Mouse (Mus musculus): ENCODE measurements at regions not wholly inside any gene's neighbourhood (a gene's known extent, or its start where the extent isn't known, plus 50 kb on each side); places are given as distances from the start of the nearest gene placed in this dataset.

DNA sequence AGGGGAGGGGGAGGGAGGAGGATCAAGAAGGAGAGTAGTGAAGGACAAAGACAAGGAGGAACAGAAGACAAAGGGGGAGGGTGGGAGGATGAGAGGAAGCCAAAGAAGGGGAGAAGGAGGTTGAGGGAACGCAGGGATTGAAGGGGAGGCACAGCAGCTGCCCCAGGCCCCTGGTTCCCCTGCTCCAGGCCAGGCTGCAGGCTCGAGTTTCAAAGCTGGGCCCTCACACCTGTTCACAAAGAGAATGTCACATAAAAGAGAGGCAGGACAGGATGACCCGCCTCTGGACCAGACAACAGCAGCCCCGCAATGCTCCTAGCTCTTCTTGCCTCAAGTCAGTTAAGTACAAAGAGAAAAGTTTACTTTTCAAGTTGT is 128.3 kb downstream of the Dll1 start:
- TF ChIP-seq ZNF384 (IDR thresholded peaks at IDR 0.05; ENCODE audit: low read depth, low read length) (no peak), ZC3H11A (IDR thresholded peaks at IDR 0.05; ENCODE audit: borderline replicate concordance, low read depth, low read length) (no peak)
